Mouse (Mus musculus): ENCODE measurements at regions not wholly inside any gene's neighbourhood (a gene's known extent, or its start where the extent isn't known, plus 50 kb on each side); places are given as distances from the start of the nearest gene placed in this dataset.

DNA sequence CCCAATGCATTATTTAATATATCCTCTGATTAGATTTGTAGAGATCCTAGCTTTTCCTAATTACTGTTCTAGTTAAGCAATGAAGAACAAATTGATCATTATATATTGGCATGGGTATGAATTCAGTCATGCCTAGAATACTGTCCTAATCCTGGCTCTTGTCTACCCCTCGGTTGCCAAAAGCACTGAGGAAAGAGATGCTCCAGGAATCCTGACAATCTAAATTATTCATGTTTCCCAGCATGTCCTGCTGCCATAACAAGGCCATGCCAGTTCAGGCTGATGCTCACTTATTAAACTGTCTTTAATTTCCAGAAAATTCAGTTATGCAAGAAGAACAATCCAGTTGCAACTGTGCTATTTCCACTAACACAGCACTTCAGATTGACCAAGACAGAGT, 335.1 kb upstream of the Gm11042 start:
- WGBS = 74% methylated on average over 1 of the region's 1 CpGs
- no peaks in the 10 kb centered on the region for H3K4me1 ChIP-seq (ENCODE audit: insufficient read depth)
- no peaks in the 10 kb centered on the region for H3K9me3 ChIP-seq (ENCODE audit: low read length)
- H3K9ac ChIP-seq = no peak overlapping the region
- no peak overlapping the region for H3K4me3 ChIP-seq (ENCODE audit: low read depth, low read length)
- no peak for TF ChIP-seq CTCF (IDR thresholded peaks at IDR 0.05; ENCODE audit: low read depth)
- DNase-seq (no peak), ATAC-seq (no peak)
- H3K36me3 ChIP-seq (ENCODE audit: insufficient read depth) = no peaks in the 10 kb centered on the region
- H3K4me2 ChIP-seq (ENCODE audit: low read depth) = no peak overlapping the region
- H3K27me3 ChIP-seq (ENCODE audit: insufficient read depth, low read length) = no peaks in the 10 kb centered on the region
- H3K27ac ChIP-seq (ENCODE audit: low read depth, low read length) = no peak overlapping the region

DNA sequence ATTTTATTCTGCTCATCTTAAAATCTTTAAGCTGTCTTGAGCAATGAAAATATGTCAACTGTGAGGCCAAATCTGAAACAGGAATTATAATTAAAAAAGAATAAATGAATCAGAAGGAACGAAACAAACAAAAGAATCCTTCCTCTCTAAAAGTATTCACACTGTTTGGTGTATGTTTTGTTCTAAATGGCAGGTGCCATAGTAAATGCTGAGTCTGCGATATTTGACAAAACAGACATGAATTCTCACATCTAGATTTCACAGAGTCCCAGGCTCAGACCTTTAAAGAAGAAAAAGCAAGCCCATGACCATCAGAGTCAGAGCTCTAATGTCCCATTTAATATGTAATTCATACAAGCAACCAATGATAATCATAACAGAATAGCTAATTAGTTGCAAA, 316.6 kb upstream of the Gm11042 start:
- H3K4me1 ChIP-seq (ENCODE audit: insufficient read depth) = no peaks in the 10 kb centered on the region
- no peak overlapping the region for H3K9ac ChIP-seq
- H3K36me3 ChIP-seq (ENCODE audit: insufficient read depth) = no peaks in the 10 kb centered on the region
- no peaks in the 10 kb centered on the region for H3K9me3 ChIP-seq (ENCODE audit: low read length)
- WGBS = 70% methylated on average over 2 of the region's 2 CpGs
- no peak overlapping the region for H3K4me2 ChIP-seq (ENCODE audit: low read depth)
- DNase-seq (no peak), ATAC-seq (no peak)
- TF ChIP-seq CTCF (IDR thresholded peaks at IDR 0.05; ENCODE audit: low read depth) = no peak
- H3K27me3 ChIP-seq (ENCODE audit: insufficient read depth, low read length) = no peaks in the 10 kb centered on the region
- H3K4me3 ChIP-seq (ENCODE audit: low read depth, low read length) = no peak overlapping the region
- H3K27ac ChIP-seq (ENCODE audit: low read depth, low read length) = no peak overlapping the region

DNA sequence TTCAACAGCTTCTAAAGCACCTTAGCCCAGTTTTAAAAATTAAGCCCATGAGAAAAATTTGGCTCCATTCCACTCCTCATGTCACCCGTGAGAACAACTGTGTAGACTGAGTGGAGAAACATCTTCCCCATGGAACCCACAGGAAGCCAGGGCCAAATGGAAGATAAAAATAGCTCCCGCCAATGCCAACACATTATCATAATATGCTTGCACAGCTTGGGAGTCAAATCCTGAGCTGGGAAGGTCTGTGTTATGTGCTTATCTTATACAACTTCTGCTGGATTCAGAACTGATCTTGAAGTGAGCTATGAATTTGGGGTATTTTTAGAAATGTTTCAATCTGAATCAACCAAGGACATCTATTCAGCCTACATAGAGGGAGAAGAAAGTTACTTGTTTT, 279.0 kb upstream of the Gm11042 start:
- WGBS = 69% methylated on average over 2 of the region's 2 CpGs

DNA sequence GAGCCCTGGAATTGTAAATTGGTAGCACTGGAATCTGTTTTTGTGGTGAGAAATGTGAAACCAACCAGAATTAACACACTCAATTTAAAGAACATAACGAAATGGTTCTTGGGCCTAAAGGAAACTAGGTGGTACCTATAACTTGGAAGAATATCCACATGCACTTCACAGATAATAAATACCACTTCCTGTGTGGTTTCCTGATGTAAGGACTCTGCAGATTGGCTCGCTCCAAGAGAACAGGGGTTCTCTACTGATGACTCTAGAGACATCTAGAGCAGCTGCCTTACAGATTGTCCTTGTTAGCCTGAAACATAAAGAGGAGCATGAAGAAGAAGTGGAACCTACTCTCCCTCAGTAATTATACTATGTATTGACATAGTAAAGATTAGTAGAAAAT, 238.4 kb upstream of the Gm11042 start:
- DNase-seq (no peak), ATAC-seq (no peak)
- H3K4me2 ChIP-seq (ENCODE audit: low read depth) = no peak overlapping the region
- no peak for TF ChIP-seq CTCF (IDR thresholded peaks at IDR 0.05; ENCODE audit: low read depth)
- H3K4me3 ChIP-seq (ENCODE audit: low read depth, low read length) = no peak overlapping the region
- no peaks in the 10 kb centered on the region for H3K27me3 ChIP-seq (ENCODE audit: insufficient read depth, low read length)
- no peak overlapping the region for H3K9ac ChIP-seq
- WGBS = 87% methylated on average over 2 of the region's 2 CpGs
- H3K9me3 ChIP-seq (ENCODE audit: low read length) = no peaks in the 10 kb centered on the region
- H3K4me1 ChIP-seq (ENCODE audit: insufficient read depth) = no peaks in the 10 kb centered on the region
- H3K27ac ChIP-seq (ENCODE audit: low read depth, low read length) = no peak overlapping the region
- H3K36me3 ChIP-seq (ENCODE audit: insufficient read depth) = no peaks in the 10 kb centered on the region

More for the DNA sequence above, 279.0 kb upstream of the Gm11042 start:
- H3K4me2 ChIP-seq (ENCODE audit: low read depth) = no peak overlapping the region
- ATAC-seq = peak; percentile 78; the same call in 1 of the 2 replicates
- no peaks in the 10 kb centered on the region for H3K36me3 ChIP-seq (ENCODE audit: insufficient read depth)
- TF ChIP-seq CTCF (IDR thresholded peaks at IDR 0.05; ENCODE audit: low read depth) = no peak
- no peaks in the 10 kb centered on the region for H3K4me1 ChIP-seq (ENCODE audit: insufficient read depth)
- H3K27ac ChIP-seq (ENCODE audit: low read depth, low read length) = no peak overlapping the region
- no peaks in the 10 kb centered on the region for H3K9me3 ChIP-seq (ENCODE audit: low read length)
- H3K4me3 ChIP-seq (ENCODE audit: low read depth, low read length) = no peak overlapping the region
- no peaks in the 10 kb centered on the region for H3K27me3 ChIP-seq (ENCODE audit: insufficient read depth, low read length)
- peak; percentile 54 for DNase-seq
- no peak overlapping the region for H3K9ac ChIP-seq

DNA sequence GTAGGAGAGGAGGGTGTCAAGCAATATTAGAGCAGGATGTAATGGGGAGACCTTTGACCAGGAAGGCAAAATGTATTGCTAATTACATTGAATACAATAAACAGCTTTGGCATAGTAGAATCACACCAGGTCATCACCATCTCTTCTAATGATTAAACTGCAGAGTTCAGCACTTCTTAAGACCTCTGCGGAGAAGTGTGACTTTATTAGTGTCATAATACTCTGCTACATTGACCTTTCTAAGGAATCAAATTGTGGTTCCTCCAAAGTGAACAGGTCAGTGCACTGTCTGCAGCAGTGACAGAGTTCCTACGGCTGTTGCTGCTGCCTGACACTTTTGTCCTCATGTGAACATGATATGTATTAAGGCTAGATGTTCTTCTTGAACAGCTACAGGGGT, 228.0 kb upstream of the Gm11042 start:
- H3K27ac ChIP-seq (ENCODE audit: low read depth, low read length) = no peak overlapping the region
- TF ChIP-seq CTCF (IDR thresholded peaks at IDR 0.05; ENCODE audit: low read depth) = no peak
- 89% methylated on average over 2 of the region's 2 CpGs for WGBS
- H3K27me3 ChIP-seq (ENCODE audit: insufficient read depth, low read length) = no peaks in the 10 kb centered on the region
- no peak for ATAC-seq
- H3K9ac ChIP-seq = no peak overlapping the region
- no peak overlapping the region for H3K4me3 ChIP-seq (ENCODE audit: low read depth, low read length)
- no peak for DNase-seq
- no peaks in the 10 kb centered on the region for H3K4me1 ChIP-seq (ENCODE audit: insufficient read depth)
- H3K9me3 ChIP-seq (ENCODE audit: low read length) = no peaks in the 10 kb centered on the region
- no peak overlapping the region for H3K4me2 ChIP-seq (ENCODE audit: low read depth)
- no peaks in the 10 kb centered on the region for H3K36me3 ChIP-seq (ENCODE audit: insufficient read depth)

DNA sequence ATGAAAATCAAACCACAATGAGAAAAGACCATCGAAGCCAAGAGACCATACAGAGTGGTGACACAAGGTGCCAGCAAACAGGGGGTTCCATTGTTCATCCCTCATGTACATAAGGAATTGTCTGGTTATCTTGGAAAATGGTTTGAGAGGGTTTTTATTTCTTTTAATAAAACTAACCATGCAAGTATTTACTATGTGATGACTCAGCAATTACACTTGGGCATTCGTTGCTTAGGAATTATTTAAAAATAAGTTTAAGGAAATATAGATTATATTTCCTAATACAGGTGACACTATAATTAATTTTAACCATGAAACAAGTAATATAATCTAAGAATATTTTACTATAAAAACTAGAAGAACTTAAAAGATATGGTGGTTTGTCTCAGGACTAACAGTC, 218.7 kb upstream of the Gm11042 start:
- Histone ChIP-seq H3K9me3 (ENCODE audit: low read length) (no peaks in the 10 kb centered on the region), H3K27me3 (ENCODE audit: insufficient read depth, low read length) (no peaks in the 10 kb centered on the region), H3K9ac (no peak overlapping the region), H3K4me3 (ENCODE audit: low read depth, low read length) (no peak overlapping the region), H3K36me3 (ENCODE audit: insufficient read depth) (no peaks in the 10 kb centered on the region), H3K4me1 (ENCODE audit: insufficient read depth) (no peaks in the 10 kb centered on the region), H3K27ac (ENCODE audit: low read depth, low read length) (no peak overlapping the region), H3K4me2 (ENCODE audit: low read depth) (no peak overlapping the region)
- DNase-seq (no peak), ATAC-seq (no peak)
- TF ChIP-seq CTCF (IDR thresholded peaks at IDR 0.05; ENCODE audit: low read depth) = no peak
- WGBS = 88% methylated on average over 2 of the region's 2 CpGs

DNA sequence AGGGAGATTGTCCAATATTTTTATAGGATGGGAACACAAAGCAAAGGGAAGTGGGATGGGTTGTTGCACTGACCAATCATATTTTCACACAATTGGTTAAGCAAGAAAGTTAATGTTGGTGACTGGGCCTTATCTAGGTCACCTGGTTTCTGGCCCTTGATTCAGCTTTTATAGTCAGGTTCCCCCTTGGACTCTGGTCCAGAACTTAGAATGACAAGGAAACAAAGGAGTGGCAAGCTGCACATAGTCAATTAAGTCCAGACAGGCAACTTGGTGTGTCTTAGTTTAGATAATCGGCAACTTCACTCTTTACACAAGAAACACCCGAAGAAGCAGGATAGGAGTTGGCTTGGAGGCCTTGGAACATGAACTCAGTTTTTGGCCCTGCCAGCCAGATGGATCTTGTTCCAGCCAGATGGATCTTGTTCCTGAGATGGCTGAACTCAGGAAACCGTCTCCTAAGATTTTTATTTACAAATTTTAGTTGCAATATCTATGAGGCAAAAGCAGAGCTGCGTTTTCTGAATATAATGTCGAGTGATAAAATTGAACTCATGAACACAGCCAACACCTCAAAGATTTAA, 212.9 kb upstream of the Gm11042 start:
- Histone ChIP-seq H3K9ac (no peak overlapping the region), H3K27ac (ENCODE audit: low read depth, low read length) (no peak overlapping the region), H3K36me3 (ENCODE audit: insufficient read depth) (no peaks in the 10 kb centered on the region), H3K4me3 (ENCODE audit: low read depth, low read length) (no peak overlapping the region), H3K9me3 (ENCODE audit: low read length) (no peaks in the 10 kb centered on the region), H3K4me2 (ENCODE audit: low read depth) (no peak overlapping the region), H3K4me1 (ENCODE audit: insufficient read depth) (peaks cover 9% of the 10 kb centered on the region; the same call in 1 of the 2 replicates), H3K27me3 (ENCODE audit: insufficient read depth, low read length) (no peaks in the 10 kb centered on the region)
- 70% methylated on average over 5 of the region's 5 CpGs for WGBS
- no peak for ATAC-seq
- TF ChIP-seq CTCF (IDR thresholded peaks at IDR 0.05; ENCODE audit: low read depth) = no peak
- DNase-seq = peak; percentile 16
